Comparison of ENCODE assay signal across 19 mouse cellular contexts in genomic region chr3:87649063-87649462, GRCm38 (mm10). TPM values are rescaled to one million over a fixed set of nuclear protein-coding genes. Genes with fewer than 3 reads are reported as not detected.
DNase-seq lines count a peak whose midpoint lies in the region; ATAC-seq and TF ChIP-seq lines count a peak whose summit lies in the region.
"Had no signal": no experiment of that assay in that cellular context is flagged by ENCODE, and none has a peak within 500 bp of the region (broad histone marks: within the 10 kb centered on the region; RNA-seq: fewer than 3 reads in every experiment).

No protein-coding gene starts in this region.

- no peaks in the 10 kb centered on the region for H3K9me3 ChIP-seq in hindbrain, embryonic 14.5 days (ENCODE audit: control insufficient read depth, low read length)
- H3K9me3 ChIP-seq in hindbrain, postnatal 0 days (ENCODE audit: low read length): no peaks in the 10 kb centered on the region
- H3K9me3 ChIP-seq in lung, postnatal 0 days (ENCODE audit: low read length): no peaks in the 10 kb centered on the region
- H3K9me3 ChIP-seq: G1E had no signal

- no peak for ATAC-seq in hindbrain, embryonic 14.5 days (ENCODE audit: low FRiP score)
- no peak for ATAC-seq in hindbrain, postnatal 0 days
- ATAC-seq in lung, postnatal 0 days: peak; percentile 64
- ATAC-seq: activated CD4-positive, CD25-positive, alpha-beta regulatory T cell, adult 4 months; CD4-positive, CD25-positive, alpha-beta regulatory T cell, adult 4 months; Patski had no signal

- TF ChIP-seq EP300 in lung, postnatal 0 days (IDR thresholded peaks at IDR 0.05): peak; percentile 41

- no peaks in the 10 kb centered on the region for H3K36me3 ChIP-seq in hindbrain, embryonic 14.5 days (replicated peaks; ENCODE audit: control insufficient read depth, insufficient read depth)
- no peaks in the 10 kb centered on the region for H3K36me3 ChIP-seq in hindbrain, postnatal 0 days (ENCODE audit: insufficient read depth, low read length)
- H3K36me3 ChIP-seq in lung, postnatal 0 days (ENCODE audit: insufficient read depth, low read length): no peaks in the 10 kb centered on the region

- H3K27me3 ChIP-seq in hindbrain, embryonic 14.5 days (ENCODE audit: control insufficient read depth, insufficient read depth, low read length): no peaks in the 10 kb centered on the region
- H3K27me3 ChIP-seq in hindbrain, postnatal 0 days (ENCODE audit: insufficient read depth, low read length): no peaks in the 10 kb centered on the region
- no peaks in the 10 kb centered on the region for H3K27me3 ChIP-seq in lung, postnatal 0 days (replicated peaks; ENCODE audit: insufficient read depth, low read length)
- H3K27me3 ChIP-seq: CH12.LX, Patski had no signal

- no peak overlapping the region for H3K4me3 ChIP-seq in hindbrain, embryonic 14.5 days (replicated peaks; ENCODE audit: low read length)
- no peak overlapping the region for H3K4me3 ChIP-seq in hindbrain, postnatal 0 days (ENCODE audit: low read length)
- H3K4me3 ChIP-seq in lung, postnatal 0 days (ENCODE audit: low read depth, low read length): no peak overlapping the region

- 0 out of 2 replicates have a peak overlapping the region, but pooled peaks have one; percentile 2 for H3K27ac ChIP-seq in hindbrain, embryonic 14.5 days
- no peak overlapping the region for H3K27ac ChIP-seq in hindbrain, postnatal 0 days
- H3K27ac ChIP-seq in lung, postnatal 0 days (ENCODE audit: low read length): no peak overlapping the region

- no peak overlapping the region for H3K4me2 ChIP-seq in hindbrain, embryonic 14.5 days (replicated peaks)
- no peak overlapping the region for H3K4me2 ChIP-seq in hindbrain, postnatal 0 days (ENCODE audit: low read depth, low read length)
- H3K4me2 ChIP-seq in lung, postnatal 0 days (replicated peaks; ENCODE audit: low read depth, low read length): no peak overlapping the region

- H3K9ac ChIP-seq in hindbrain, embryonic 14.5 days: no peak overlapping the region
- no peak overlapping the region for H3K9ac ChIP-seq in hindbrain, postnatal 0 days (replicated peaks; ENCODE audit: low read length)
- no peak overlapping the region for H3K9ac ChIP-seq in lung, postnatal 0 days (replicated peaks; ENCODE audit: low read depth)

- no peak for TF ChIP-seq CTCF in hindbrain, postnatal 0 days (IDR thresholded peaks at IDR 0.05; ENCODE audit: low read depth)
- no peak for TF ChIP-seq CTCF in lung, postnatal 0 days (IDR thresholded peaks at IDR 0.05)

- 92% methylated on average over 3 of the region's 3 CpGs for WGBS in hindbrain, embryonic 14.5 days
- WGBS in hindbrain, postnatal 0 days: 89% methylated on average over 3 of the region's 3 CpGs
- 59% methylated on average over 3 of the region's 3 CpGs for WGBS in lung, postnatal 0 days

- no peak for DNase-seq in hindbrain, embryonic 14.5 days (ENCODE audit: low spot score)
- no peak for DNase-seq in hindbrain, postnatal 0 days (ENCODE audit: low spot score)
- peak; percentile 58 for DNase-seq in lung, postnatal 0 days (ENCODE audit: low spot score)
- DNase-seq in lung, postnatal 10 days: no peak
- DNase-seq: adrenal gland, adult 2 months; adrenal gland, adult 8-10 months; adrenal gland, postnatal 10 days; adrenal gland, postnatal 14 days; adrenal gland, postnatal 25 days; adrenal gland, postnatal 36 days; B cell, adult 2 months; cerebellum, adult 11 months; cerebellum, adult 11-12 months; cerebellum, adult 18-20 months had no signal

- peaks cover under 1% of the 10 kb centered on the region; the same call in 1 of the 2 replicates for H3K4me1 ChIP-seq in hindbrain, embryonic 14.5 days (replicated peaks; ENCODE audit: control insufficient read depth, insufficient read depth, low read length)
- no peaks in the 10 kb centered on the region for H3K4me1 ChIP-seq in hindbrain, postnatal 0 days (ENCODE audit: insufficient read depth, low read length)
- no peaks in the 10 kb centered on the region for H3K4me1 ChIP-seq in lung, postnatal 0 days (ENCODE audit: insufficient read depth, low read depth, low read length)

RNA-seq across cellular contexts. Expression of gene Arhgef11, which starts 31.7 kb away (rescaled TPM):
- polyA plus RNA-seq in hindbrain, embryonic 14.5 days (2014; fragmentation: Nextera tagmentation; extraction: Ambion mirVana): 27.0 and 28.0 TPM in 2 replicates
- total RNA-seq in hindbrain, postnatal 0 days (2014; rRNA removed): 73.9 and 75.5 TPM in 2 replicates
- 14.6 and 17.4 TPM in 2 replicates for polyA plus RNA-seq in hindbrain, postnatal 0 days (2015; fragmentation: Nextera tagmentation; extraction: Ambion mirVana)
- polyA plus RNA-seq in lung, postnatal 0 days (2015; fragmentation: Nextera tagmentation; extraction: Ambion mirVana): 9.8 and 10.7 TPM in 2 replicates
